Mouse (Mus musculus) CD8-positive naive resting alpha-beta T cell, adult 57 days (primary cell): ENCODE data around the gene Ampd2. TPM values are rescaled to one million over a fixed set of nuclear protein-coding genes. Genes with fewer than 3 reads are reported as not detected.

ENCODE experiments used
- total RNA-seq: library from RNA; stranded (reverse); gene quantifications from one replicate; pipeline ENCODE4 v1.2.4, GENCODE M21; 2023

Ampd2 gene
- total RNA-seq, result 32.4 TPM

DNA sequence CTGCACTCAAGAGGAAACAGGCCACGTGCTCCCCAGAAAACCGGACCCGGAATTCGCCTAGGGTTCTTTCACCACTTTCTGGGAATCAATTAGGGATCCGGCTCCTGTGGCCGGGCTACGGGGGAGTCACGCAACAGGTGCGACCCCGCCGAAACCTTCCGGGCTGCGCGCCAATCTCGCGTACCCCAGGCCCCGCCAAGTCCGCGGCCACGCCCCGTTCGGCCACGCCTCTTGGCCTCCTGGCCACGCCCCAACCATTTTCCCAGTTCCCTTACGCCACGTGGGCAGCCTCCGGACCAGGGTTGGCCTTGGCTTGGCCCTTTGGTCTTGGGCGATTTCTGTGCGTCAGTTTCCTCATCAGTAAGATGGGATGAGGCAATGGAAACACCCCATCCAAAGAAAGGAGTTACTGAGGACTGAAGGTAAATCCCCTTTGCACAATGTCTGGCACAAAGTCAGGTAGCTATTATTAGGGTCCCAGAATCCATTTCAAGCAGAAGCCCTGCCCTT lies at the start of gene Ampd2:
Gene Ampd2, minus strand, starts transcription at position 182 of the 510 bp plus-strand sequence.

DNA sequence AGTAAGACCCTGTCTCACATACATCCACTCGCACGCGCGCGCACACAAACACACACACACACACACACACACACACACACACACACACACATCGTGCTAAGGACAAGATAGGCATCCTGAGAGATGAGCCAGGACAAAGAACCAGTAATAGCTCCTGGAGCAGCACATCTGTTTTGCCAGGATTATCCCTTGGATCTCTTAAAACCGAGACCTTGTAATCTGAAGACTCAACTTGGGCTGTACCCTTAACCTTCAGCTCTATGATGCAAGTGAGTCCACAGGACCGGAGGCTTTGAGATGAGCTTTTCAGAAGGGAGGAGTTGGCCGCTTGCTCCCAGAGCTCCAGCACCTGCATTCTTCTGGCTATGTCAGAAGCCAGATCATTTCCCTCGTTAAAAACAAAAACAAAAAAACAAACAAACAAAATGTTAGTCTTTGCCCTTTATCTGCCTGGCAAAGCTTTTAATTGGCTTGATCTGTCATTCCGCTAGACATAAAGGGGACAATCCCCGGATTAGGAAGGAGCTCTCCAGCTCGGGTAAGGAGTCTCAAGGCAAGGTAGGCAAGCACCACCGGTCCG lies 6.2 kb upstream of the Ampd2 start, which contains the start of gene Gnat2:
Gene Gnat2, plus strand, starts transcription at position 254 of the 580 bp plus-strand sequence.

DNA sequence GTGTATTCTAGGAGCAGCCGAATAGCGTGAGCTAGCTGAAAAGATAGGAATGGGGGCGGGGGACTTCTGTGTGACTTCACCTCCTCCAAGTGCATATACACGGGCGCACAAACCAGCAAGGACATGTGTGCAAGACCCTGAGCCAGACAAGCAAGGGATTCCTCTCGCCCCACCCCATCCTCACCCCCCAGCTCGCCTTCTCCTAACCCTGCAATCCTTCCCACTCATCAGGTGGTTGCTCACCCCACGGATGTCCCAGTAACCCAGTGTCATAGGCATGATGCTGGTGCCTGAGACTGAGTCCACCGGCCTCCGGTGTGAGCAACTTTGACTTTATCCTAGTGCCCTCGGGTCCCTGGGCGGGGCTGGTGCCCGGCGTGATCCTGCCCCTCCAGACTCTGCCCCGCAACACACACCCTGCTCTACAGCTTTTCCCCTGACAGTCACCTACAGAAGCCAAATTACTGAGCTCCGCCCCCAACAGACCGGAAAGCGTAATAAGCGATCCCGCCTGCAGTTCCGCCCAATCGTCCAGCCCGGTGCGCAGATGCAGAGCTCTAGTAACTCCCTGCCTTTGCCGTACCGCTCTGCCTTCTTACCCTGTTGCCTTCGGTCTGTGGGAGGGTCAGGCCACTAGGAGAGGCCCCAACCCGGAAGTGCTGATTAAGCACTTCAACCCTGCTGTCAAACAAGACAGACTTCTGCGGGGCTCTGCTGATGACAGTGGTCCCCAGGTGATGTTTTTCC lies 41.9 kb downstream of the Ampd2 start, which contains the start of gene Gstm4:
Gene Gstm4, minus strand, starts transcription at position 501 of the 747 bp plus-strand sequence.

Other genes with a start within 250 kb of the Ampd2 start
- not detected for gene Eps8l3, start 209.4 kb downstream of the Ampd2 start, total RNA-seq
- not detected for gene Gstm5, start 190.8 kb downstream of the Ampd2 start, total RNA-seq
- 2.4 TPM for gene Gstm7, start 154.8 kb downstream of the Ampd2 start, total RNA-seq
- gene Gstm6, start 142.9 kb downstream of the Ampd2 start, total RNA-seq, result not detected
- gene Gstm3, start 117.4 kb downstream of the Ampd2 start, total RNA-seq, result not detected
- not detected for gene Gstm2, start 100.2 kb downstream of the Ampd2 start, total RNA-seq
- 10.5 TPM for gene Gstm1, start 68.7 kb downstream of the Ampd2 start, total RNA-seq
- 2.9 TPM for gene Gstm4, start 41.8 kb downstream of the Ampd2 start, total RNA-seq
- not detected for gene Gnat2, start 6.1 kb upstream of the Ampd2 start, total RNA-seq
- 77.8 TPM for gene Gnai3, start 59.5 kb upstream of the Ampd2 start, total RNA-seq
- gene Gpr61, start 68.2 kb upstream of the Ampd2 start, total RNA-seq, result not detected
- gene Amigo1, start 99.7 kb upstream of the Ampd2 start, total RNA-seq, result 3.4 TPM
- gene Cyb561d1, start 114.6 kb upstream of the Ampd2 start, total RNA-seq, result 25.2 TPM
- gene Atxn7l2, start 124.3 kb upstream of the Ampd2 start, total RNA-seq, result 38.6 TPM
- not detected for gene Sypl2, start 140.0 kb upstream of the Ampd2 start, total RNA-seq
- 36.6 TPM for gene Psma5, start 170.3 kb upstream of the Ampd2 start, total RNA-seq
- 0.95 TPM for gene Sort1, start 197.4 kb upstream of the Ampd2 start, total RNA-seq